Mouse (Mus musculus): Measurements from ENCODE around the gene Cox15.
A peak's percentile ranks its signal among the peaks of the same experiment; 100 is the strongest.

The Cox15 gene

GRCm38 (mm10) chr19:43752489-43753225, at the start of gene Cox15, which contains the start of gene Cutc:
Cox15 (minus strand) TSS chr19:43753000.
Cutc (plus strand) TSS chr19:43752996.
- peak; percentile 93 for DNase-seq (ENCODE audit: low spot score in 2 of 2)

GRCm38 (mm10) chr19:43801427-43802051, 48.7 kb upstream of the Cox15 start:
- no peak for DNase-seq (ENCODE audit: low spot score in 2 of 2)

GRCm38 (mm10) chr19:43797216-43797615, 44.4 kb upstream of the Cox15 start:
- DNase-seq (ENCODE audit: low spot score in 2 of 2), result no peak

GRCm38 (mm10) chr19:43795511-43795910, 42.7 kb upstream of the Cox15 start:
- no peak for DNase-seq (ENCODE audit: low spot score in 2 of 2)

- no peak for DNase-seq (ENCODE audit: low spot score in 2 of 2)
These were observed 41.2 kb upstream of the Cox15 start for GRCm38 (mm10) chr19:43793951-43794350.

GRCm38 (mm10) chr19:43792537-43792936, 39.7 kb upstream of the Cox15 start:
- no peak for DNase-seq (ENCODE audit: low spot score in 2 of 2)

GRCm38 (mm10) chr19:43789817-43790216, 37.0 kb upstream of the Cox15 start:
- no peak for DNase-seq (ENCODE audit: low spot score in 2 of 2)

- DNase-seq (ENCODE audit: low spot score in 2 of 2), result no peak
These were observed 33.6 kb upstream of the Cox15 start for GRCm38 (mm10) chr19:43786249-43787026.

GRCm38 (mm10) chr19:43784761-43785160, 32.0 kb upstream of the Cox15 start:
- no peak for DNase-seq (ENCODE audit: low spot score in 2 of 2)

- no peak for DNase-seq (ENCODE audit: low spot score in 2 of 2)
These were observed 29.2 kb upstream of the Cox15 start, which contains the start of gene Abcc2 for GRCm38 (mm10) chr19:43781980-43782379. Abcc2 (plus strand) TSS chr19:43782192.

- DNase-seq (ENCODE audit: low spot score in 2 of 2), result no peak
These were observed 27.6 kb upstream of the Cox15 start for GRCm38 (mm10) chr19:43780391-43780790.

- no peak for DNase-seq (ENCODE audit: low spot score in 2 of 2)
These were observed 24.5 kb upstream of the Cox15 start for GRCm38 (mm10) chr19:43777308-43777707.

GRCm38 (mm10) chr19:43776561-43776960, 23.8 kb upstream of the Cox15 start:
- no peak for DNase-seq (ENCODE audit: low spot score in 2 of 2)

- DNase-seq (ENCODE audit: low spot score in 2 of 2), result no peak
These were observed 22.6 kb upstream of the Cox15 start for GRCm38 (mm10) chr19:43775433-43775832.

GRCm38 (mm10) chr19:43772311-43772710, 19.5 kb upstream of the Cox15 start:
- no peak for DNase-seq (ENCODE audit: low spot score in 2 of 2)

- no peak for DNase-seq (ENCODE audit: low spot score in 2 of 2)
These were observed 18.7 kb upstream of the Cox15 start for GRCm38 (mm10) chr19:43771499-43771969.

- DNase-seq (ENCODE audit: low spot score in 2 of 2), result no peak
These were observed 17.8 kb upstream of the Cox15 start for GRCm38 (mm10) chr19:43770584-43770983.

- no peak for DNase-seq (ENCODE audit: low spot score in 2 of 2)
These were observed 16.7 kb upstream of the Cox15 start for GRCm38 (mm10) chr19:43769366-43769960.

GRCm38 (mm10) chr19:43767549-43768322, 14.9 kb upstream of the Cox15 start:
- no peak for DNase-seq (ENCODE audit: low spot score in 2 of 2)

GRCm38 (mm10) chr19:43766451-43766850, 13.7 kb upstream of the Cox15 start:
- DNase-seq (ENCODE audit: low spot score in 2 of 2), result no peak

GRCm38 (mm10) chr19:43762410-43762809, 9.6 kb upstream of the Cox15 start:
- no peak for DNase-seq (ENCODE audit: low spot score in 2 of 2)

All from right cerebral cortex, postnatal 36 days (tissue).